Mouse (Mus musculus) lung, postnatal 10 days (tissue): ENCODE results near the gene Cfap46.

ENCODE experiments used
- DNase-seq: peaks from one replicate; pipeline ENCODE4 v3.0.0; 2021

Cfap46 gene

GRCm38 (mm10) chr7:139683706-139684552 is at the start of gene Cfap46:
Cfap46 (minus strand) TSS chr7:139683817.
- DNase-seq: peak; percentile 94

GRCm38 (mm10) chr7:139731276-139731696 is 47.7 kb upstream of the Cfap46 start:
- peak; percentile 41 for DNase-seq

- no peak for DNase-seq
These were observed 43.5 kb upstream of the Cfap46 start for GRCm38 (mm10) chr7:139727072-139727471.

- DNase-seq: no peak
These were observed 42.0 kb upstream of the Cfap46 start for GRCm38 (mm10) chr7:139725641-139726040.

GRCm38 (mm10) chr7:139723986-139724385 is 40.4 kb upstream of the Cfap46 start:
- DNase-seq: no peak

GRCm38 (mm10) chr7:139721196-139721595 is 37.6 kb upstream of the Cfap46 start:
- DNase-seq: no peak

GRCm38 (mm10) chr7:139717781-139718180 is 34.2 kb upstream of the Cfap46 start:
- peak; percentile 25 for DNase-seq

- DNase-seq: no peak
These were observed 28.2 kb upstream of the Cfap46 start for GRCm38 (mm10) chr7:139711821-139712220.

- no peak for DNase-seq
These were observed 22.9 kb upstream of the Cfap46 start for GRCm38 (mm10) chr7:139706411-139707120.

GRCm38 (mm10) chr7:139705781-139706180 is 22.2 kb upstream of the Cfap46 start:
- DNase-seq: no peak

GRCm38 (mm10) chr7:139705081-139705480 is 21.5 kb upstream of the Cfap46 start:
- no peak for DNase-seq

- DNase-seq: no peak
These were observed 20.2 kb upstream of the Cfap46 start for GRCm38 (mm10) chr7:139703826-139704199.

- peak; percentile 83 for DNase-seq
These were observed 19.7 kb upstream of the Cfap46 start for GRCm38 (mm10) chr7:139703146-139703825.

GRCm38 (mm10) chr7:139701651-139702301 is 18.2 kb upstream of the Cfap46 start:
- DNase-seq: no peak

GRCm38 (mm10) chr7:139692641-139693294 is 9.2 kb upstream of the Cfap46 start:
- no peak for DNase-seq

GRCm38 (mm10) chr7:139692211-139692610 is 8.6 kb upstream of the Cfap46 start:
- no peak for DNase-seq

- DNase-seq: no peak
These were observed 1.7 kb upstream of the Cfap46 start for GRCm38 (mm10) chr7:139685336-139685735.

GRCm38 (mm10) chr7:139684553-139684929 is 924 bp upstream of the Cfap46 start:
- peak; percentile 95 for DNase-seq

GRCm38 (mm10) chr7:139681921-139682598 is 1.6 kb downstream of the Cfap46 start:
- DNase-seq: no peak

- DNase-seq: no peak
These were observed 7.2 kb downstream of the Cfap46 start for GRCm38 (mm10) chr7:139676433-139676832.

GRCm38 (mm10) chr7:139666871-139667270 is 16.7 kb downstream of the Cfap46 start:
- no peak for DNase-seq

- no peak for DNase-seq
These were observed 20.3 kb downstream of the Cfap46 start for GRCm38 (mm10) chr7:139663318-139663717.
